Mouse (Mus musculus) stomach, postnatal 0 days (tissue): ENCODE results near the gene Ercc6l2. TPM values are rescaled to one million over a fixed set of nuclear protein-coding genes. Genes with fewer than 3 reads are reported as not detected.

Experiments used
- ATAC-seq: fragments of 200-750 bp; cut with Nextera tagmentation; 2 replicates; pipeline ENCODE4 v1.8.0; 2017; ENCODE audit not compliant: low FRiP score, low TSS enrichment
- DNase-seq: peaks from one replicate; pipeline ENCODE4 v3.0.0-alpha.2; 2016; ENCODE audit warnings: low spot score
- H3K27ac ChIP-seq: fragments of 300-500 bp; sonication (generic); replicated peaks from 2 replicates; pipeline ENCODE4 v1.5.1; 2014; ENCODE audit warnings: mild to moderate bottlenecking, control low read depth
- H3K27me3 ChIP-seq: fragments of 300-500 bp; sonication (generic); 2 replicates; pipeline ENCODE4 v1.6.1; 2014; ENCODE audit warnings: low read length; ENCODE audit not compliant: control insufficient read depth, insufficient read depth
- H3K36me3 ChIP-seq: fragments of 300-500 bp; sonication (generic); 2 replicates; pipeline ENCODE4 v1.6.1; 2014; ENCODE audit warnings: low read length, mixed read lengths; ENCODE audit not compliant: control insufficient read depth, insufficient read depth
- H3K4me1 ChIP-seq: fragments of 300-500 bp; sonication (generic); replicated peaks from 2 replicates; pipeline ENCODE4 v1.6.1; 2014; ENCODE audit warnings: antibody characterized with exemption; ENCODE audit not compliant: control insufficient read depth, insufficient read depth
- H3K4me2 ChIP-seq: fragments of 300-500 bp; sonication (generic); replicated peaks from 2 replicates; pipeline ENCODE4 v1.6.1; 2014; ENCODE audit warnings: low read depth, mild to moderate bottlenecking, control low read depth, moderate library complexity
- H3K4me3 ChIP-seq: fragments of 300-500 bp; sonication (generic); 2 replicates; pipeline ENCODE4 v1.5.1; 2014; ENCODE audit warnings: low read depth, low read length, control low read depth
- H3K9ac ChIP-seq: fragments of 300-500 bp; sonication (generic); 2 replicates; pipeline ENCODE4 v1.6.1; 2014; ENCODE audit warnings: mild to moderate bottlenecking, low read length, control low read depth, mixed read lengths
- H3K9me3 ChIP-seq: fragments of 300-500 bp; sonication (generic); 2 replicates; pipeline ENCODE4 v1.6.1; 2016; ENCODE audit warnings: low read length; ENCODE audit not compliant: control insufficient read depth
- CTCF ChIP-seq: IDR thresholded peaks from 2 replicates; pipeline ENCODE4 v1.5.1; 2016; ENCODE audit warnings: antibody characterized with exemption, low read depth, mild to moderate bottlenecking, moderate library complexity
- EP300 ChIP-seq: optimal IDR thresholded peaks from 2 replicates; pipeline ENCODE3; 2016; ENCODE audit warnings: antibody characterized with exemption
- WGBS: fragments of 180-500 bp; shearing (Covaris S2); extraction: QIAGEN DNeasy Blood & Tissue Kit; methylation state at CpG from one replicate; pipeline ENCODE4 v1.1.7; 2014; 5-methylcytosine and 5-hydroxymethylcytosine counted together
- polyA plus RNA-seq: library from polyadenylated mRNA; unstranded; fragments of >200 nt; fragmentation: Nextera tagmentation; extraction: Ambion mirVana; gene quantifications from 2 replicates; pipeline ENCODE4 v1.2.1, GENCODE M21; 2015

The Ercc6l2 gene
- polyA plus RNA-seq, 1 experiment from 2014 or later, result 8.5 TPM

DNA sequence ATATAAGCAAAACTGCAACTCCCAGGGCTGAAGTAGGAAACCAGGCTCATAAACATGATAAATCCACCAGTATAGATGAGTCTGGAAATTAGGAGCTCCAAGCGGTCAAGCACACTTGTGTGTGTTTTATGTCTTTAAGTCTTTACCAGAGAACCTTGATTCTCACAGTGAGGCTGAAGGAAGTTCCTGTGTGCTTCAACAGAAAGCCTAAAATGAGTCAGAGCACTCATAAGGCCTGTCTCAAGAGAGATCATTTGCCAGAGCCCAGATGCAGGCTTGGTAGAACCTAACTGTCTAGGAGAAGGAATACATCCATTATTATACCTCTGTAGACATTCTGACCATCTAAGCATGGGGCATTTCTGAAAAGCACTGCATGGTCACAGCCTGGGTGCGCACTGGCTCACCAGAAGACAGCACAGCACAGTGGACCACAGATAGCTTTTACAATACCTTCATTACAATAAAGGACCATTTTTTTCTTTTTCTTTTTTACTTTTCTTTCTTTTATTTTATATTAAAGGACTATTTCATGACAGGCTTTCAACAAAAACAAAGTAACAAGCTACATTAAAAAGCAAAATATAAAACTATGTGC lies 22.7 kb upstream of the Ercc6l2 start:
- Histone ChIP-seq H3K4me2 (no peak overlapping the region), H3K4me1 (no peaks in the 10 kb centered on the region), H3K4me3 (no peak overlapping the region), H3K36me3 (no peaks in the 10 kb centered on the region), H3K9me3 (no peaks in the 10 kb centered on the region), H3K27ac (no peak overlapping the region), H3K27me3 (no peaks in the 10 kb centered on the region), H3K9ac (no peak overlapping the region)
- ATAC-seq (no peak), DNase-seq (no peak)
- 96% methylated on average over 2 of the region's 2 CpGs for WGBS
- TF ChIP-seq CTCF (no peak), EP300 (no peak)

GRCm38 (mm10) chr13:63793345-63794308 lies 21.4 kb upstream of the Ercc6l2 start:
- H3K4me2 ChIP-seq, result no peak overlapping the region
- no peak for TF ChIP-seq EP300
- TF ChIP-seq CTCF, result no peak
- H3K9me3 ChIP-seq, result no peaks in the 10 kb centered on the region
- ATAC-seq (no peak), DNase-seq (no peak)
- H3K27ac ChIP-seq, result no peak overlapping the region
- H3K9ac ChIP-seq, result no peak overlapping the region
- WGBS, result 80% methylated on average over 7 of the region's 7 CpGs
- no peaks in the 10 kb centered on the region for H3K27me3 ChIP-seq
- no peaks in the 10 kb centered on the region for H3K36me3 ChIP-seq
- H3K4me3 ChIP-seq, result no peak overlapping the region
- H3K4me1 ChIP-seq, result no peaks in the 10 kb centered on the region

DNA sequence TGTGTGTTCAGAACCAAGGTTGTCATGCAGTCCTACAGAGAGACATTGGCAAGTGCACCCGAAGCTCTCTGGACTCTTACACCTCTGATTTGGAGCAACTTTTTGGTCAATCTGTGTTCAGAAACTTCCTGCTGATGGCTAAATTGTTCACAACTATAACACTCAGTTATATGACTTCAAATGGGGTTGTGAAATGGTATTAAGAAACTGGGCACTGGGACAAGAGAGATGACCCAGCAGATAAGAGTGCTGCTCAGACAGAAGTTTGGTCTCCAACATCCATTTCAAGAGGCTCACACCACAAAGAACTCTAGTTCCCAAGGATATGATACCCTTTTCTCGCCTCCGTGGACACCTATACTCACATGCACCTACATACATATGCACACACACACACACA lies 16.4 kb upstream of the Ercc6l2 start:
- no peaks in the 10 kb centered on the region for H3K27me3 ChIP-seq
- DNase-seq, result no peak
- no peak for TF ChIP-seq EP300
- TF ChIP-seq CTCF, result no peak
- H3K9me3 ChIP-seq, result no peaks in the 10 kb centered on the region
- no peak overlapping the region for H3K4me2 ChIP-seq
- no peak overlapping the region for H3K9ac ChIP-seq
- no peak overlapping the region for H3K27ac ChIP-seq
- WGBS, result 88% methylated on average over 3 of the region's 3 CpGs
- no peaks in the 10 kb centered on the region for H3K36me3 ChIP-seq
- no peaks in the 10 kb centered on the region for H3K4me1 ChIP-seq
- no peak for ATAC-seq
- H3K4me3 ChIP-seq, result no peak overlapping the region

DNA sequence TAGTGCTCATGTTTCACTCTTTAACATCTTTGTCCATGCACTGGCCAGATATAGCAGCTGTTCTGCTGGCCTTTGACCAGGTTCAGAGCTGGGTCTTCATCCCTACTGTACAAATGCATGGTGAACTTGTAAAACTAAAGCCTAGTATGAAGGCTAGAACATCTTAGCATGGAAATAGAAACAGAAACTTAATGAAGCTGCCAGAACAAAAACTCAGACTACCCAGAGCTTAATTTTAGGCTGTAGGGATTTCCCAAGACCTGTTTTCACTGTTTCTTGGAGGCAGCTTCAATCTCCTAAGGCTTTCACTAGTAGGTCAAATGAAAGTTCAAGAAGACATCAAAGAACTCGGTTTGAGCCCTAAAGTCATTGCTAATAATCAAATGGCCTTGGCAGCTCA lies 15.1 kb upstream of the Ercc6l2 start:
- no peak overlapping the region for H3K4me2 ChIP-seq
- no peak overlapping the region for H3K4me3 ChIP-seq
- H3K27ac ChIP-seq, result no peak overlapping the region
- H3K9ac ChIP-seq, result no peak overlapping the region
- WGBS, result 58% methylated on average over 1 of the region's 1 CpGs
- ATAC-seq (no peak), DNase-seq (no peak)
- TF ChIP-seq EP300 (no peak), CTCF (no peak)
- H3K9me3 ChIP-seq, result no peaks in the 10 kb centered on the region
- H3K27me3 ChIP-seq, result no peaks in the 10 kb centered on the region
- no peaks in the 10 kb centered on the region for H3K36me3 ChIP-seq
- H3K4me1 ChIP-seq, result no peaks in the 10 kb centered on the region

DNA sequence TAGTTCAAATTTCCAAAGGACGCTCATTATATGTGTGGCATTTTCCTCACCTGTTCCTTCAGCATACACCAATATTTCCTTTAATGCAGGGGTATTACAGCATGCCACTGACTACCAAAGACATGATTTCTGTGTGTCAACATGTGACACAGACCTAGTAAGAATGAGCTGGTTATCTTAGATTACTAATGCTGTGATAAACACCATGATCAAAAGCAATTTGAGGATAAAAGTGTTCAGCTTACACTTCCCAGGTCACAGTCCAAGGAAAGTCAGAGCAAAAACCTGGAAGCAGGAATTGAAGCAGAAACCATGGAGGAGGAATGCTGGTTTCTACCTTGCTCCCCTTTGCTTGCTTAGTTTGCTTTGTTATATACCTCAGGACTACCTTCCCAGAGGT lies 13.8 kb upstream of the Ercc6l2 start:
- no peak overlapping the region for H3K27ac ChIP-seq
- H3K4me2 ChIP-seq, result no peak overlapping the region
- H3K9ac ChIP-seq, result no peak overlapping the region
- 80% methylated on average over 1 of the region's 1 CpGs for WGBS
- ATAC-seq (no peak), DNase-seq (no peak)
- H3K4me3 ChIP-seq, result no peak overlapping the region
- no peaks in the 10 kb centered on the region for H3K27me3 ChIP-seq
- no peaks in the 10 kb centered on the region for H3K9me3 ChIP-seq
- no peaks in the 10 kb centered on the region for H3K36me3 ChIP-seq
- TF ChIP-seq CTCF (no peak), EP300 (no peak)
- H3K4me1 ChIP-seq, result no peaks in the 10 kb centered on the region

DNA sequence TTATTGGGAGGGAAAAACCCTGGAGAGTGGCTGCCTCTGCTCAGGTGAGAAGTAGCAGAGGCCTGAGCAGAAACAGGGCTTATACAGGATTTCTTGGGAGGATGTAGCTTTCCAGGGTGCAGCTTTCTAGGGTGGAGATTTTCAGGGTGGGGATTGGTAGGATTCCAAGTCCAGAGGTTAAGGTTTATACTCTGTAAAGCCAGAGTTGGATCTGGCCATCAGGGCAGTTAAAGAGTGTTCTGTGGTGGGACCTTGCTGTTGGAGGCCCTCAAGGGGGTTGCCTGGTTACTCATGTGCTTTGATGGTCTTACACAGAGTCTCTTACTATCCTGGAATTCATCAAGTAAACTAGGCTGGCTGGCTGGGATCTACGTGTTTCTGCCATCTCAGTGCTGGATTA lies 7.8 kb upstream of the Ercc6l2 start:
- Histone ChIP-seq H3K36me3 (no peaks in the 10 kb centered on the region), H3K9me3 (no peaks in the 10 kb centered on the region), H3K27me3 (no peaks in the 10 kb centered on the region), H3K9ac (no peak overlapping the region), H3K4me3 (no peak overlapping the region), H3K4me2 (no peak overlapping the region), H3K4me1 (no peaks in the 10 kb centered on the region), H3K27ac (no peak overlapping the region)
- ATAC-seq (no peak), DNase-seq (no peak)
- TF ChIP-seq CTCF (no peak), EP300 (no peak)
- WGBS, result 75% methylated on average over 1 of the region's 1 CpGs
